Mouse (Mus musculus) midbrain, embryonic 14.5 days (tissue): ENCODE results near the gene Hdgfl3. TPM values are rescaled to one million over a fixed set of nuclear protein-coding genes. Genes with fewer than 3 reads are reported as not detected.

ENCODE experiments used
- ATAC-seq: fragments of 200-750 bp; cut with Nextera tagmentation; 2 replicates; pipeline ENCODE4 v1.8.0; 2017; ENCODE audit warnings: moderate number of reproducible peaks, moderate library complexity; ENCODE audit not compliant: low FRiP score, low TSS enrichment
- DNase-seq: peaks from one replicate; pipeline ENCODE4 v3.0.0-alpha.2; 2015
- H3K27ac ChIP-seq: fragments of 300-500 bp; sonication (generic); replicated peaks from 2 replicates; pipeline ENCODE4 v1.5.1; 2014; ENCODE audit warnings: mild to moderate bottlenecking, low read depth, low read length, moderate library complexity
- H3K27me3 ChIP-seq: fragments of 300-500 bp; sonication (generic); 2 replicates; pipeline ENCODE4 v1.6.1; 2014; ENCODE audit warnings: low read length, control low read depth, mixed read lengths; ENCODE audit not compliant: control insufficient read depth, insufficient read depth
- H3K36me3 ChIP-seq: fragments of 300-500 bp; sonication (generic); 2 replicates; pipeline ENCODE4 v1.6.1; 2014; ENCODE audit warnings: low read length, control low read depth; ENCODE audit not compliant: control insufficient read depth, insufficient read depth
- H3K4me1 ChIP-seq: fragments of 300-500 bp; sonication (generic); 2 replicates; pipeline ENCODE4 v1.6.1; 2014; ENCODE audit warnings: mild to moderate bottlenecking, antibody characterized with exemption, low read length, control low read depth; ENCODE audit not compliant: control insufficient read depth, insufficient read depth
- H3K4me2 ChIP-seq: fragments of 300-500 bp; sonication (generic); 2 replicates; pipeline ENCODE4 v1.6.1; 2014; ENCODE audit warnings: mild to moderate bottlenecking, low read length, moderate library complexity
- H3K4me3 ChIP-seq: fragments of 300-500 bp; sonication (generic); replicated peaks from 2 replicates; pipeline ENCODE4 v1.5.1; 2014; ENCODE audit warnings: low read depth, low read length
- H3K9ac ChIP-seq: fragments of 300-500 bp; sonication (generic); replicated peaks from 2 replicates; pipeline ENCODE4 v1.6.1; 2014; ENCODE audit warnings: mild to moderate bottlenecking, low read length, moderate library complexity
- H3K9me3 ChIP-seq: fragments of 300-500 bp; sonication (generic); 2 replicates; pipeline ENCODE4 v1.6.1; 2016; ENCODE audit warnings: low read length, control low read depth, mixed read lengths; ENCODE audit not compliant: control insufficient read depth
- WGBS: fragments of 180-500 bp; shearing (Covaris S2); extraction: QIAGEN DNeasy Blood & Tissue Kit; methylation state at CpG from one replicate; pipeline ENCODE4 v1.1.7; 2014; 5-methylcytosine and 5-hydroxymethylcytosine counted together
- polyA plus RNA-seq: library from polyadenylated mRNA; unstranded; fragments of >200 nt; fragmentation: Nextera tagmentation; extraction: Ambion mirVana; gene quantifications from 2 replicates; pipeline ENCODE4 v1.2.1, GENCODE M21; 2014

Gene Hdgfl3
- polyA plus RNA-seq, 1 experiment from 2014 or later: 99.2 TPM

GRCm38 (mm10) chr7:81928998-81929397, 5.3 kb downstream of the Hdgfl3 start:
- ATAC-seq (no peak), DNase-seq (no peak)
- Histone ChIP-seq H3K27ac (no peak overlapping the region), H3K4me1 (peaks cover 24% of the 10 kb centered on the region), H3K9ac (no peak overlapping the region), H3K4me3 (no peak overlapping the region), H3K27me3 (no peaks in the 10 kb centered on the region), H3K9me3 (no peaks in the 10 kb centered on the region), H3K36me3 (no peaks in the 10 kb centered on the region), H3K4me2 (no peak overlapping the region)
- 84% methylated on average over 7 of the region's 7 CpGs for WGBS

GRCm38 (mm10) chr7:81921379-81921952, 12.8 kb downstream of the Hdgfl3 start:
- Histone ChIP-seq H3K27ac (no peak overlapping the region), H3K4me3 (no peak overlapping the region), H3K27me3 (no peaks in the 10 kb centered on the region), H3K4me2 (no peak overlapping the region), H3K9me3 (no peaks in the 10 kb centered on the region), H3K36me3 (no peaks in the 10 kb centered on the region), H3K9ac (no peak overlapping the region), H3K4me1 (no peaks in the 10 kb centered on the region)
- 95% methylated on average over 1 of the region's 1 CpGs for WGBS
- DNase-seq (no peak), ATAC-seq (no peak)

DNA sequence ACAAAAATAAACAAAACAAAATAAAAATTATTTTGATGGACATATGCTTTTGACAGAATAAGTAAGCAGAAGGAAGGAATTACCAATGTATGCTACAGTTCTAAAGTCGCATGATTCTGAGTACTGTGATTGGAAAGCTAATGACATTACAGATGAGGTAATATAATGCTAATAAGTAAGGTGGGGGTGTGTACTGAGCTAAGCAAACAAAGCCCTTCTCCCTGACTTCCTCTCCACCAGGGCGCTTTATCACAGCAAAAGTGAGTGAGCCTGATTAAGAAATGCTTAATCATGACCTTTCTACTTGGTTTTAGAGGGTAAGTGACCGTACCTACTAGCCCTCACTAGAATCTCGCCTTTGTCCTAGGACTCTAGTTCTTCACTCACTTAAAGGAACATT, 14.0 kb downstream of the Hdgfl3 start:
- no peak overlapping the region for H3K4me3 ChIP-seq
- H3K27ac ChIP-seq: no peak overlapping the region
- no peaks in the 10 kb centered on the region for H3K4me1 ChIP-seq
- 82% methylated on average over 4 of the region's 4 CpGs for WGBS
- H3K9me3 ChIP-seq: no peaks in the 10 kb centered on the region
- DNase-seq (no peak), ATAC-seq (no peak)
- H3K36me3 ChIP-seq: no peaks in the 10 kb centered on the region
- no peak overlapping the region for H3K9ac ChIP-seq
- no peaks in the 10 kb centered on the region for H3K27me3 ChIP-seq
- H3K4me2 ChIP-seq: no peak overlapping the region

- Histone ChIP-seq H3K27ac (no peak overlapping the region), H3K36me3 (no peaks in the 10 kb centered on the region), H3K9me3 (no peaks in the 10 kb centered on the region), H3K4me1 (no peaks in the 10 kb centered on the region), H3K4me2 (no peak overlapping the region), H3K9ac (no peak overlapping the region), H3K4me3 (no peak overlapping the region), H3K27me3 (no peaks in the 10 kb centered on the region)
- DNase-seq (no peak), ATAC-seq (no peak)
- WGBS: 86% methylated on average over 5 of the region's 5 CpGs
These were observed 16.0 kb downstream of the Hdgfl3 start for GRCm38 (mm10) chr7:81918316-81918715.

GRCm38 (mm10) chr7:81904926-81905325, 29.3 kb downstream of the Hdgfl3 start:
- H3K36me3 ChIP-seq: no peaks in the 10 kb centered on the region
- H3K27me3 ChIP-seq: no peaks in the 10 kb centered on the region
- no peak overlapping the region for H3K4me3 ChIP-seq
- H3K9ac ChIP-seq: no peak overlapping the region
- no peak for ATAC-seq
- no peaks in the 10 kb centered on the region for H3K9me3 ChIP-seq
- DNase-seq: no peak
- H3K27ac ChIP-seq: no peak overlapping the region
- no peak overlapping the region for H3K4me2 ChIP-seq
- H3K4me1 ChIP-seq: no peaks in the 10 kb centered on the region
- 93% methylated on average over 2 of the region's 2 CpGs for WGBS

GRCm38 (mm10) chr7:81904094-81904493, 30.2 kb downstream of the Hdgfl3 start:
- Histone ChIP-seq H3K9me3 (no peaks in the 10 kb centered on the region), H3K36me3 (peaks cover 5% of the 10 kb centered on the region), H3K4me3 (no peak overlapping the region), H3K27me3 (no peaks in the 10 kb centered on the region), H3K27ac (no peak overlapping the region), H3K4me2 (no peak overlapping the region), H3K9ac (no peak overlapping the region), H3K4me1 (no peaks in the 10 kb centered on the region)
- no peak for DNase-seq
- no peak for ATAC-seq
- 80% methylated on average over 4 of the region's 4 CpGs for WGBS

- Histone ChIP-seq H3K27ac (no peak overlapping the region), H3K9me3 (no peaks in the 10 kb centered on the region), H3K4me3 (no peak overlapping the region), H3K27me3 (no peaks in the 10 kb centered on the region), H3K4me1 (no peaks in the 10 kb centered on the region), H3K36me3 (peaks cover 32% of the 10 kb centered on the region), H3K4me2 (no peak overlapping the region), H3K9ac (no peak overlapping the region)
- DNase-seq (no peak), ATAC-seq (no peak)
- WGBS: 87% methylated on average over 11 of the region's 11 CpGs
These were observed 34.9 kb downstream of the Hdgfl3 start for GRCm38 (mm10) chr7:81899361-81899760.

DNA sequence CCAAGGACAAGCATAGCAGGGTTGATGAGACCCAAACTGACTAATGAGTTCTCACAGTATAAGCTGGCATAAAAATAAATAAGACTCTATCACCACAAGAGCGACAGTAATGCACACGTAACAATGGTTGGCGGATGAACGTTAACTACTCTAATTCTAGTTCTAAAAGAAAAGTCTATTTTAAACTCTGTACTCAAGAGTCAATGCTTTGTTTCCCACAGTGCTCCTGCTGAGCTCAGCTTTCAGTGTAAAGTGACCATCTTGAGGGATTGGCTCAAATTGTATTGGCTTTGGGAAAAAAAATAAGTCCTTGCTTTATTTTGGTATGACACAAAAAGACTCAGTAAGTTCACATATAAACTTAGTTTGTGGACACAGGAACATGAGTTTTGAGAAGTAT, 49.1 kb downstream of the Hdgfl3 start:
- Histone ChIP-seq H3K4me2 (no peak overlapping the region), H3K27ac (no peak overlapping the region), H3K36me3 (peaks cover 16% of the 10 kb centered on the region), H3K9ac (no peak overlapping the region), H3K27me3 (no peaks in the 10 kb centered on the region), H3K4me3 (no peak overlapping the region), H3K9me3 (no peaks in the 10 kb centered on the region), H3K4me1 (no peaks in the 10 kb centered on the region)
- 73% methylated on average over 4 of the region's 4 CpGs for WGBS
- no peak for ATAC-seq
- no peak for DNase-seq

DNA sequence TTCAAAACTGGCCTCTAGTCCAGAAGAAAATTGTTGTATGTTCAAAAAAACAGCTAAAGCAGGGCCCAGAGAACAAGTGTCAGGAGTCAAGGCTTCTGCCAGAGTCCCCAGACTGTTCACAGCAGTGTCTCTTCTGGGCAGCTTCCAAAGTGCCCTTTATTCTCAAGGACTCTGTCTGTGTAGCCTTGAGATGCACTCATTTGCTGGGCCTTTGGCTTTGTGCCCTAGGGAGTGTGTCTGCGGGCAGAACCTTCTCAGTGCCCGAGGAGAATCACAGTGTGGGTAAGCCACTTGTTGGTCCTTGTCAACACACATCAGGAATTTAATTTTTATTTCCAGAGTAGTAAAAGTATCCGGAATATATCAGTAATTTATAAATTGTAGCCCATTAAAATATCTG, 52.7 kb downstream of the Hdgfl3 start:
- Histone ChIP-seq H3K4me2 (no peak overlapping the region), H3K9me3 (no peaks in the 10 kb centered on the region), H3K27me3 (no peaks in the 10 kb centered on the region), H3K27ac (no peak overlapping the region), H3K36me3 (peaks cover 17% of the 10 kb centered on the region), H3K9ac (no peak overlapping the region), H3K4me3 (no peak overlapping the region), H3K4me1 (no peaks in the 10 kb centered on the region)
- WGBS: 82% methylated on average over 3 of the region's 3 CpGs
- DNase-seq (no peak), ATAC-seq (no peak)
